Mouse (Mus musculus) testis, adult 2 months (tissue): ENCODE data around the gene Fmnl1.

Source experiments
- CTCF ChIP-seq: fragments of 200-500 bp; IDR thresholded peaks from 2 replicates; pipeline ENCODE4 v1.5.1; 2012; ENCODE audit warnings: low read depth, mild to moderate bottlenecking, inconsistent platforms, low read length, moderate library complexity; ENCODE audit not compliant: control insufficient read depth, insufficient read depth, insufficient replicate concordance
- POLR2A ChIP-seq: fragments of 200-500 bp; IDR thresholded peaks from 2 replicates; pipeline ENCODE4 v1.6.1; 2012; ENCODE audit warnings: low read depth, mild to moderate bottlenecking, inconsistent platforms, low read length, moderate library complexity; ENCODE audit not compliant: control insufficient read depth

GRCm38 (mm10) chr11:103174411-103174832, 3.5 kb downstream of the Fmnl1 start:
- no peak for TF ChIP-seq CTCF
- TF ChIP-seq POLR2A = no peak
